Mouse (Mus musculus): ENCODE measurements around the gene Cux1.

The Cux1 gene

GRCm38 (mm10) chr5:136470985-136471735 lies 96.1 kb downstream of the Cux1 start:
- DNase-seq, result peak; percentile 80

GRCm38 (mm10) chr5:136469301-136469700 lies 98.0 kb downstream of the Cux1 start:
- DNase-seq, result no peak

- DNase-seq, result peak; percentile 76
Measured at GRCm38 (mm10) chr5:136467360-136467999, 99.8 kb downstream of the Cux1 start.

- DNase-seq, result no peak
Measured at GRCm38 (mm10) chr5:136465770-136466406, 101.4 kb downstream of the Cux1 start.

- DNase-seq, result no peak
Measured at GRCm38 (mm10) chr5:136465366-136465765, 101.9 kb downstream of the Cux1 start.

- no peak for DNase-seq
Measured at GRCm38 (mm10) chr5:136464849-136465248, 102.4 kb downstream of the Cux1 start.

GRCm38 (mm10) chr5:136464128-136464527 lies 103.2 kb downstream of the Cux1 start:
- DNase-seq, result no peak

GRCm38 (mm10) chr5:136462613-136463012 lies 104.7 kb downstream of the Cux1 start:
- DNase-seq, result no peak

GRCm38 (mm10) chr5:136459901-136460300 lies 107.4 kb downstream of the Cux1 start:
- no peak for DNase-seq

GRCm38 (mm10) chr5:136458893-136459499 lies 108.3 kb downstream of the Cux1 start:
- DNase-seq, result no peak

- DNase-seq, result peak; percentile 61
Measured at GRCm38 (mm10) chr5:136458102-136458863, 109.0 kb downstream of the Cux1 start.

GRCm38 (mm10) chr5:136456395-136456794 lies 110.9 kb downstream of the Cux1 start:
- no peak for DNase-seq

GRCm38 (mm10) chr5:136452681-136453080 lies 114.6 kb downstream of the Cux1 start:
- no peak for DNase-seq

GRCm38 (mm10) chr5:136449801-136450200 lies 117.5 kb downstream of the Cux1 start:
- DNase-seq, result no peak

GRCm38 (mm10) chr5:136445967-136446366 lies 121.3 kb downstream of the Cux1 start:
- no peak for DNase-seq

- peak; percentile 78 for DNase-seq
Measured at GRCm38 (mm10) chr5:136442238-136443187, 124.8 kb downstream of the Cux1 start.

GRCm38 (mm10) chr5:136429647-136430046 lies 137.6 kb downstream of the Cux1 start:
- DNase-seq, result no peak

GRCm38 (mm10) chr5:136428498-136429060 lies 138.7 kb downstream of the Cux1 start:
- peak; percentile 53 for DNase-seq

GRCm38 (mm10) chr5:136427772-136428497 lies 139.4 kb downstream of the Cux1 start:
- DNase-seq, result peak; percentile 66

- peak; percentile 35 for DNase-seq
Measured at GRCm38 (mm10) chr5:136427121-136427771, 140.0 kb downstream of the Cux1 start.

All from kidney, adult 9 months (tissue).